15 mouse cellular contexts compared by ENCODE assay signal in the genomic region with DNA sequence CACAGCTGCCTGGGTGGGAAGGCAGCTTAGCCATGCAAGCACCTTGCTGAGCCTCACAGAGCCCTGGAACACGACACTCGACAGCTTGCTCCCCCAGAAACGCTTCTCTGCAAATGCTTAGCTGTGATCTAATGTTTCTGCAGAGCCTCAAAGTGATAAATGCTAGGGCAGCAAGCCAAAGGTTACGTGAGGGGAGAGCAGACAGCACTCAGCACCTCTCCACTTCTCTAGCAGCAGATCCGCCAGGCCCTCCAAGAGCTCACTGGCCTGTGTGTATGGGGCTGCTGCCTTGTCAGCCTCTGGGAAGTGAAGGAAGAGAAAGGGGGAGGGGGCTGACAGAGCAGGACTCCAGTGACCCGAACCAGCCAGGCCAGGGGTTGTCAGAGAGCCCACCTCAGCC. TPM values are rescaled to one million over a fixed set of nuclear protein-coding genes. Genes with fewer than 3 reads are reported as not detected.
DNase-seq lines count a peak whose midpoint lies in the region; ATAC-seq and TF ChIP-seq lines count a peak whose summit lies in the region.
"Had no signal": no experiment of that assay in that cellular context is flagged by ENCODE, and none has a peak within 500 bp of the region (broad histone marks: within the 10 kb centered on the region; RNA-seq: fewer than 3 reads in every experiment).

No protein-coding gene starts in this region.

- H3K9ac ChIP-seq in forebrain, embryonic 14.5 days (ENCODE audit: low read length) = no peak overlapping the region
- H3K9ac ChIP-seq in forebrain, embryonic 11.5 days (ENCODE audit: low read length) = no peak overlapping the region
- H3K9ac ChIP-seq in heart, embryonic 12.5 days = peak overlapping the region; percentile 23; the same call in 1 of the 2 replicates
- H3K9ac ChIP-seq in stomach, postnatal 0 days (ENCODE audit: low read length) = no peak overlapping the region
- H3K9ac ChIP-seq: hindbrain, embryonic 13.5 days; liver, embryonic 15.5 days had no signal

- no peak for TF ChIP-seq CTCF in layer of hippocampus, adult 2 months (conservative IDR thresholded peaks at IDR 0.05)
- TF ChIP-seq CTCF in stomach, postnatal 0 days (IDR thresholded peaks at IDR 0.05; ENCODE audit: low read depth) = no peak
- TF ChIP-seq CTCF in thymus, adult 2 months (IDR thresholded peaks at IDR 0.05; ENCODE audit: borderline replicate concordance, control insufficient read depth, extremely low read depth, insufficient read depth, low read length, poor library complexity) = no peak

- no peaks in the 10 kb centered on the region for H3K9me3 ChIP-seq in forebrain, embryonic 14.5 days (replicated peaks; ENCODE audit: control insufficient read depth, low read length)
- no peaks in the 10 kb centered on the region for H3K9me3 ChIP-seq in forebrain, embryonic 11.5 days (ENCODE audit: control insufficient read depth, low read length)
- H3K9me3 ChIP-seq in heart, embryonic 12.5 days (replicated peaks) = no peaks in the 10 kb centered on the region
- H3K9me3 ChIP-seq in stomach, postnatal 0 days (ENCODE audit: control insufficient read depth, low read length) = no peaks in the 10 kb centered on the region
- H3K9me3 ChIP-seq: hindbrain, embryonic 13.5 days; liver, embryonic 15.5 days had no signal

- H3K4me2 ChIP-seq in forebrain, embryonic 14.5 days (ENCODE audit: low read length) = no peak overlapping the region
- H3K4me2 ChIP-seq in forebrain, embryonic 11.5 days (ENCODE audit: low read depth, low read length, severe bottlenecking) = no peak overlapping the region
- H3K4me2 ChIP-seq in heart, embryonic 12.5 days = peak overlapping the region; percentile 22; the same call in 1 of the 2 replicates
- no peak overlapping the region for H3K4me2 ChIP-seq in stomach, postnatal 0 days (replicated peaks; ENCODE audit: low read depth)
- H3K4me2 ChIP-seq: hindbrain, embryonic 13.5 days; liver, embryonic 15.5 days had no signal

- no peaks in the 10 kb centered on the region for H3K4me1 ChIP-seq in forebrain, embryonic 14.5 days (ENCODE audit: control insufficient read depth, insufficient read depth, low read length)
- H3K4me1 ChIP-seq in forebrain, embryonic 11.5 days (replicated peaks; ENCODE audit: control insufficient read depth, insufficient read depth, low read length) = no peaks in the 10 kb centered on the region
- H3K4me1 ChIP-seq in heart, embryonic 12.5 days (replicated peaks) = peaks cover 63% of the 10 kb centered on the region
- no peaks in the 10 kb centered on the region for H3K4me1 ChIP-seq in stomach, postnatal 0 days (replicated peaks; ENCODE audit: control insufficient read depth, insufficient read depth)
- no peaks in the 10 kb centered on the region for H3K4me1 ChIP-seq in thymus, adult 2 months (replicated peaks; ENCODE audit: control insufficient read depth, insufficient read depth, low read length)
- H3K4me1 ChIP-seq: liver, embryonic 15.5 days had no signal

- peak overlapping the region; percentile 46; the same call in 1 of the 2 replicates for H3K27ac ChIP-seq in forebrain, embryonic 14.5 days (ENCODE audit: low read depth, low read length)
- no peak overlapping the region for H3K27ac ChIP-seq in forebrain, embryonic 11.5 days (ENCODE audit: low read depth, low read length)
- peak overlapping the region; percentile 43 for H3K27ac ChIP-seq in layer of hippocampus, adult 2 months
- H3K27ac ChIP-seq in heart, embryonic 12.5 days (ENCODE audit: poor library complexity, severe bottlenecking) = peak overlapping the region; percentile 61
- H3K27ac ChIP-seq in stomach, postnatal 0 days (replicated peaks) = no peak overlapping the region
- H3K27ac ChIP-seq in thymus, adult 2 months (ENCODE audit: control insufficient read depth, insufficient read depth, low read length) = no peak overlapping the region
- H3K27ac ChIP-seq: hindbrain, embryonic 13.5 days; liver, embryonic 15.5 days had no signal

- H3K4me3 ChIP-seq in forebrain, embryonic 14.5 days (ENCODE audit: low read depth, low read length) = no peak overlapping the region
- H3K4me3 ChIP-seq in forebrain, embryonic 11.5 days (ENCODE audit: low read depth, low read length) = no peak overlapping the region
- no peak overlapping the region for H3K4me3 ChIP-seq in layer of hippocampus, adult 2 months
- H3K4me3 ChIP-seq in heart, embryonic 12.5 days = no peak overlapping the region
- H3K4me3 ChIP-seq in stomach, postnatal 0 days (ENCODE audit: low read depth, low read length) = no peak overlapping the region
- H3K4me3 ChIP-seq in thymus, adult 2 months (ENCODE audit: control insufficient read depth, insufficient read depth, low read length) = no peak overlapping the region
- H3K4me3 ChIP-seq: hindbrain, embryonic 13.5 days; liver, embryonic 15.5 days had no signal

- peaks cover 45% of the 10 kb centered on the region for H3K36me3 ChIP-seq in forebrain, embryonic 14.5 days (ENCODE audit: control insufficient read depth, insufficient read depth, low read length)
- no peaks in the 10 kb centered on the region; the same call in 1 of the 2 replicates for H3K36me3 ChIP-seq in forebrain, embryonic 11.5 days (ENCODE audit: control insufficient read depth, insufficient read depth, low read length)
- H3K36me3 ChIP-seq in heart, embryonic 12.5 days = peaks cover 41% of the 10 kb centered on the region
- H3K36me3 ChIP-seq in stomach, postnatal 0 days (ENCODE audit: control insufficient read depth, insufficient read depth, low read length) = peaks cover 10% of the 10 kb centered on the region
- no peaks in the 10 kb centered on the region for H3K36me3 ChIP-seq in thymus, adult 2 months (ENCODE audit: control insufficient read depth, insufficient read depth, low read length)

- WGBS in forebrain, embryonic 14.5 days = 74% methylated on average over 6 of the region's 6 CpGs
- 82% methylated on average over 6 of the region's 6 CpGs for WGBS in forebrain, embryonic 11.5 days
- 15% methylated on average over 6 of the region's 6 CpGs for WGBS in heart, embryonic 12.5 days
- 60% methylated on average over 6 of the region's 6 CpGs for WGBS in stomach, postnatal 0 days
- 95% methylated on average over 6 of the region's 6 CpGs for WGBS in thymus, adult 2 months

- ATAC-seq in forebrain, embryonic 14.5 days = no peak
- no peak for ATAC-seq in forebrain, embryonic 11.5 days (replicated peaks; ENCODE audit: low FRiP score)
- ATAC-seq in heart, embryonic 12.5 days (ENCODE audit: insufficient number of reproducible peaks, low FRiP score) = peak; percentile 64
- 0 out of 2 replicates have a peak, but pooled peaks have one; percentile 15 for ATAC-seq in stomach, postnatal 0 days (ENCODE audit: low FRiP score, low TSS enrichment)
- ATAC-seq: CD4-positive, CD25-positive, alpha-beta regulatory T cell, adult 4 months; Patski had no signal

- H3K27me3 ChIP-seq in forebrain, embryonic 14.5 days (replicated peaks; ENCODE audit: control insufficient read depth, insufficient read depth, low read length) = no peaks in the 10 kb centered on the region
- H3K27me3 ChIP-seq in forebrain, embryonic 11.5 days (ENCODE audit: control insufficient read depth, insufficient read depth, low read length) = no peaks in the 10 kb centered on the region
- H3K27me3 ChIP-seq in heart, embryonic 12.5 days (replicated peaks) = no peaks in the 10 kb centered on the region
- H3K27me3 ChIP-seq in stomach, postnatal 0 days (ENCODE audit: control insufficient read depth, insufficient read depth, low read length) = no peaks in the 10 kb centered on the region
- no peaks in the 10 kb centered on the region for H3K27me3 ChIP-seq in thymus, adult 2 months (ENCODE audit: control insufficient read depth, insufficient read depth, low read length)
- H3K27me3 ChIP-seq: hindbrain, embryonic 13.5 days; liver, embryonic 15.5 days; Patski had no signal

- no peak for TF ChIP-seq EP300 in stomach, postnatal 0 days (optimal IDR thresholded peaks at IDR 0.05)

- no peak for TF ChIP-seq POLR2A in thymus, adult 2 months (IDR thresholded peaks at IDR 0.05; ENCODE audit: control insufficient read depth, extremely low read depth, insufficient read depth, low read length, poor library complexity)

- DNase-seq in forebrain, embryonic 14.5 days (ENCODE audit: low spot score) = peak; percentile 50
- no peak for DNase-seq in forebrain, embryonic 11.5 days (ENCODE audit: low spot score)
- no peak for DNase-seq in layer of hippocampus, adult 2 months (ENCODE audit: low spot score in 2 of 2)
- no peak for DNase-seq in layer of hippocampus, postnatal 25 days (ENCODE audit: extremely low spot score in 1 of 2, low spot score in 1 of 2)
- no peak for DNase-seq in stomach, postnatal 0 days (ENCODE audit: low spot score)
- DNase-seq in thymus, postnatal 25 days = no peak
- no peak for DNase-seq in thymus, adult 2 months
- DNase-seq: adrenal gland, postnatal 10 days; kidney, postnatal 10 days had no signal

RNA-seq across cellular contexts. Expression of a gene that starts 27.1 kb away (rescaled TPM):
- polyA plus RNA-seq in forebrain, embryonic 14.5 days (2014; fragmentation: Nextera tagmentation; extraction: Ambion mirVana) = 17.1 and 19.5 TPM in 2 replicates
- 27.6 and 28.5 TPM in 2 replicates for polyA plus RNA-seq in forebrain, embryonic 11.5 days (2014; fragmentation: Nextera tagmentation; extraction: Ambion mirVana)
- 10 to 100 TPM; 33.0 to 36.4 TPM for total RNA-seq in layer of hippocampus, adult 2 months (2021)
- 10 to 100 TPM; 35.7 to 39.3 TPM for total RNA-seq in layer of hippocampus, postnatal 25 days (2021)
- polyA plus RNA-seq in heart, embryonic 12.5 days (2016; fragmentation: Nextera tagmentation; extraction: Ambion mirVana) = 36.6 and 38.9 TPM in 2 replicates
- polyA plus RNA-seq in stomach, postnatal 0 days (2015; fragmentation: Nextera tagmentation; extraction: Ambion mirVana) = 14.0 and 14.2 TPM in 2 replicates
- polyA plus RNA-seq in thymus, adult 2 months (2012; rRNA removed) = 18.0 and 20.9 TPM in 2 replicates

RNA-seq across cellular contexts. Expression of a gene that starts 36.2 kb away (rescaled TPM):
- 1.1 and 1.7 TPM in 2 replicates for polyA plus RNA-seq in forebrain, embryonic 14.5 days (2014; fragmentation: Nextera tagmentation; extraction: Ambion mirVana)
- 0.09 and 0.20 TPM in 2 replicates for polyA plus RNA-seq in forebrain, embryonic 11.5 days (2014; fragmentation: Nextera tagmentation; extraction: Ambion mirVana)
- total RNA-seq in layer of hippocampus, adult 2 months (2021) = 10 to 100 TPM; 35.1 to 38.4 TPM
- 10 to 100 TPM; 32.8 to 36.2 TPM for total RNA-seq in layer of hippocampus, postnatal 25 days (2021)
- 0.09 TPM in 1 of 2 replicates, not detected in the other for polyA plus RNA-seq in heart, embryonic 12.5 days (2016; fragmentation: Nextera tagmentation; extraction: Ambion mirVana)
- 0.18 and 0.41 TPM in 2 replicates for polyA plus RNA-seq in stomach, postnatal 0 days (2015; fragmentation: Nextera tagmentation; extraction: Ambion mirVana)
- 0.06 and 0.07 TPM in 2 replicates for polyA plus RNA-seq in thymus, adult 2 months (2012; rRNA removed)
- polyA plus RNA-seq: CD4-positive, CD25-positive, alpha-beta regulatory T cell, adult 4 months; liver, embryonic 15.5 days; small intestine, adult 2 months had no signal

Comparison
In these comparisons a context has a peak if more than half of its experiments do, and no peak if none do; other contexts are left out.
1. H3K27ac ChIP-seq: peak in forebrain, embryonic 14.5 days (single experiment), layer of hippocampus, adult 2 months (single experiment) and heart, embryonic 12.5 days (single experiment); none in forebrain, embryonic 11.5 days (single experiment), stomach, postnatal 0 days (single experiment) and thymus, adult 2 months (single experiment).
2. ATAC-seq: peak in heart, embryonic 12.5 days (single experiment) and stomach, postnatal 0 days (single experiment); none in forebrain, embryonic 14.5 days (single experiment) and forebrain, embryonic 11.5 days (single experiment).